Mouse (Mus musculus) spleen, adult 2 months (tissue): Measurements from ENCODE around the gene Cers5. TPM values are rescaled to one million over a fixed set of nuclear protein-coding genes. Genes with fewer than 3 reads are reported as not detected.

Experiments used
- DNase-seq, 2 experiments: peaks; one replicate each; pipeline versions ENCODE4 v3.0.0 to v3.0.0-alpha.2; 2012 to 2021; ENCODE audit warnings: low spot score in 2 of 2, low read depth in 1 of 2
- H3K27ac ChIP-seq: fragments of 200-500 bp; 2 replicates; pipeline ENCODE4 v1.5.1; 2012; ENCODE audit warnings: low read length, inconsistent platforms; ENCODE audit not compliant: insufficient read depth
- H3K27me3 ChIP-seq: fragments of 200-500 bp; 2 replicates; pipeline ENCODE4 v1.6.1; 2012; ENCODE audit warnings: mild to moderate bottlenecking, moderate library complexity, low read length, inconsistent platforms; ENCODE audit not compliant: control insufficient read depth, insufficient read depth
- H3K36me3 ChIP-seq: fragments of 200-500 bp; 2 replicates; pipeline ENCODE4 v1.6.1; 2012; ENCODE audit warnings: mild to moderate bottlenecking, low read length, inconsistent platforms; ENCODE audit not compliant: control insufficient read depth, insufficient read depth
- H3K4me1 ChIP-seq: fragments of 200-500 bp; 2 replicates; pipeline ENCODE4 v1.6.1; 2011; ENCODE audit warnings: inconsistent platforms; ENCODE audit not compliant: control insufficient read depth, insufficient read depth, insufficient read length
- H3K4me3 ChIP-seq: fragments of 200-500 bp; 2 replicates; pipeline ENCODE4 v1.5.1; 2011; ENCODE audit warnings: mild to moderate bottlenecking, inconsistent platforms; ENCODE audit not compliant: insufficient read depth, insufficient read length; ENCODE audit errors: extremely low read depth
- CTCF ChIP-seq: fragments of 200-500 bp; IDR thresholded peaks from 2 replicates; pipeline ENCODE4 v1.5.1; 2011; ENCODE audit warnings: mild to moderate bottlenecking, inconsistent platforms; ENCODE audit not compliant: insufficient read depth, insufficient read length, insufficient replicate concordance; ENCODE audit errors: extremely low read depth
- POLR2A ChIP-seq: fragments of 200-500 bp; IDR thresholded peaks from 2 replicates; pipeline ENCODE4 v1.6.1; 2011; ENCODE audit warnings: low read depth, low read length, inconsistent platforms
- WGBS: fragments of 180-500 bp; shearing (Covaris S2); methylation state at CpG from one replicate; pipeline ENCODE4 v1.1.7; 2018; 5-methylcytosine and 5-hydroxymethylcytosine counted together
- polyA plus RNA-seq: library from polyadenylated mRNA; depleted of rRNA; stranded (reverse); fragments of >200 nt; gene quantifications from 2 replicates; pipeline ENCODE4 v1.2.3, GENCODE M21; 2012

Cers5 gene
- polyA plus RNA-seq, 1 experiment: 30.0 TPM

GRCm38 (mm10) chr15:99708176-99708575, 64.5 kb downstream of the Cers5 start:
- no peak for TF ChIP-seq CTCF
- no peak for TF ChIP-seq POLR2A
- Histone ChIP-seq H3K27ac (no peak overlapping the region), H3K4me3 (no peak overlapping the region), H3K36me3 (peaks cover 44% of the 10 kb centered on the region), H3K4me1 (no peaks in the 10 kb centered on the region), H3K27me3 (no peaks in the 10 kb centered on the region)
- no peak for DNase-seq
- 95% methylated on average over 13 of the region's 13 CpGs for WGBS

GRCm38 (mm10) chr15:99705440-99706048, 67.1 kb downstream of the Cers5 start, which contains the start of gene Gm17349:
Gm17349 (minus strand) TSS chr15:99705490.
- Histone ChIP-seq H3K4me3 (no peak within 1 kb of the TSS), H3K4me1 (peaks cover 4% of the 10 kb centered on the region; the same call in 1 of the 2 replicates), H3K27me3 (no peaks in the 10 kb centered on the region), H3K27ac (no peak within 1 kb of the TSS), H3K36me3 (peaks cover 29% of the 10 kb centered on the region)
- TF ChIP-seq POLR2A (no peak), CTCF (peak; percentile 69; the same call in 1 of the 2 replicates)
- peak in 1 of 2 experiments; percentile 47 for DNase-seq
- 72% methylated on average over 11 of the region's 11 CpGs for WGBS

- Histone ChIP-seq H3K36me3 (peaks cover 26% of the 10 kb centered on the region), H3K4me1 (peaks cover 4% of the 10 kb centered on the region; the same call in 1 of the 2 replicates), H3K4me3 (no peak overlapping the region), H3K27me3 (no peaks in the 10 kb centered on the region), H3K27ac (no peak overlapping the region)
- no peak for DNase-seq
- TF ChIP-seq POLR2A (no peak), CTCF (no peak)
- 88% methylated on average over 7 of the region's 7 CpGs for WGBS
These were observed 67.8 kb downstream of the Cers5 start for GRCm38 (mm10) chr15:99704881-99705280.

GRCm38 (mm10) chr15:99704041-99704681, 68.5 kb downstream of the Cers5 start:
- no peak for DNase-seq
- peaks cover 21% of the 10 kb centered on the region for H3K36me3 ChIP-seq
- H3K4me1 ChIP-seq: peaks cover 4% of the 10 kb centered on the region; the same call in 1 of the 2 replicates
- no peak overlapping the region for H3K4me3 ChIP-seq
- no peaks in the 10 kb centered on the region for H3K27me3 ChIP-seq
- WGBS: 87% methylated on average over 23 of the region's 23 CpGs
- H3K27ac ChIP-seq: no peak overlapping the region
- TF ChIP-seq CTCF (no peak), POLR2A (no peak)

DNA sequence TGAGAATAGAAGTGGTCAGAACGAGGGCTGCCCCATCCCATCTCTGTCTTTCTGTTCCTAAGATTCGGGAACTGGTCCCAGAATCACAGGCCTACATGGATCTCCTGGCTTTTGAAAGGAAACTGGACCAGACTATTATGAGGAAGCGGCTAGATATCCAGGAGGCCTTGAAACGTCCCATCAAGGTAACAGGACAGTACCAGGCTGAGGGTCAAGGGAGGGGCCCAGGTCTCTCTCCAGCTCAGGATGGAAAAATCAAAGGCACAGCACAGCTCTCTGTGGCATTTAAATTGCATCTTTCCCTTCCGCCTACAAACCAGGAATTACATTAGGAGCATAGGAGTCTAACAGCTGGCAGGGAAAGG, 69.0 kb downstream of the Cers5 start:
- WGBS: 88% methylated on average over 5 of the region's 5 CpGs
- Histone ChIP-seq H3K36me3 (peaks cover 18% of the 10 kb centered on the region), H3K4me1 (peaks cover 4% of the 10 kb centered on the region; the same call in 1 of the 2 replicates), H3K27ac (no peak overlapping the region), H3K27me3 (no peaks in the 10 kb centered on the region), H3K4me3 (no peak overlapping the region)
- no peak for TF ChIP-seq CTCF
- no peak for TF ChIP-seq POLR2A
- no peak for DNase-seq

GRCm38 (mm10) chr15:99703104-99703503, 69.6 kb downstream of the Cers5 start:
- Histone ChIP-seq H3K27me3 (no peaks in the 10 kb centered on the region), H3K4me1 (peaks cover 4% of the 10 kb centered on the region; the same call in 1 of the 2 replicates), H3K4me3 (no peak overlapping the region), H3K36me3 (peaks cover 15% of the 10 kb centered on the region), H3K27ac (no peak overlapping the region)
- DNase-seq: no peak
- TF ChIP-seq POLR2A: no peak
- no peak for TF ChIP-seq CTCF
- WGBS: 84% methylated on average over 9 of the region's 9 CpGs
